Mouse (Mus musculus) right cerebral cortex, postnatal 36 days (tissue): Measurements from ENCODE around the gene Asap3.
A peak's percentile ranks its signal among the peaks of the same experiment; 100 is the strongest.

Experiments used
- DNase-seq, 2 experiments: peaks; one replicate each; pipeline ENCODE4 v3.0.0; 2022; ENCODE audit warnings: low spot score in 2 of 2, mixed read lengths in 1 of 2

The Asap3 gene

DNA sequence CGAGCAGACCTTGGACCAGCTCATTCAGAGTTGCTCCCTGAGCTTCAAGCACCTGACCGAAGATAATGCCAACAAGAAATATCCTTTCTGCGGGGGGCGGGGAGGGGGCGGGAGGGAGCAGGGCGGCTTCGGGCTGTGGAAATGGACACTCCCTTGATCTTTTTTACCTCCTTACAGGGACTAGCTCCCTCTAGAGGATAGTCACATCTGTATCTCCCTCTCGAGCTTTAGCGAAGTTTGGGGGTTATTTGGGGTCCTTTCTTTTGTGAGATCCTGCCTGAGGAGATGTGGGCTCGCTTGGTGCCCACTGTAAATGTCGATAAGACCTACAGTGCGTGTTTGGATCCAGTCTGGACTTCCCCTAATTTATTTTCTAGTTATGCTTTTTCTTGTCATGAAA lies 24.8 kb upstream of the Asap3 start:
- no peak for DNase-seq

DNA sequence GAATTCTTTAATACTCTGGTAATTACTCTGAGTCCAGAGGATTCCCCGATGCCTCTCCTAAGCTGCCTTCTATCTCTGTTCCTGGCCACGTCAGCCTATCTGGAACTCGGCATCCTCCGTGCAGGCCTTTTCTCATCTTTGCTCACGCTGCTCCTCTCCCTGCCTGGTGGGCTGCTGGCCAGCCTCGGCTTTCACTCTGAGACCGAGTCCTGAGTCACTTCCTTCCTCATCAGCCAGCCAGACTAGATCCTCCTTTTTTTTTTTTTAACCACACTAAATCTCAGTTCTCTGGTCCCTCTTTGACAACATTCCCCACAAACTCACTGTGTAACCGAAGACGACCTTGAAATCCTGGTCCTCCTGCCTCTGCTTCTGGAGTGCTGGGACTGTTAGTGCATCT lies 20.8 kb upstream of the Asap3 start:
- DNase-seq = peak in 1 of 2 experiments; percentile 23

DNA sequence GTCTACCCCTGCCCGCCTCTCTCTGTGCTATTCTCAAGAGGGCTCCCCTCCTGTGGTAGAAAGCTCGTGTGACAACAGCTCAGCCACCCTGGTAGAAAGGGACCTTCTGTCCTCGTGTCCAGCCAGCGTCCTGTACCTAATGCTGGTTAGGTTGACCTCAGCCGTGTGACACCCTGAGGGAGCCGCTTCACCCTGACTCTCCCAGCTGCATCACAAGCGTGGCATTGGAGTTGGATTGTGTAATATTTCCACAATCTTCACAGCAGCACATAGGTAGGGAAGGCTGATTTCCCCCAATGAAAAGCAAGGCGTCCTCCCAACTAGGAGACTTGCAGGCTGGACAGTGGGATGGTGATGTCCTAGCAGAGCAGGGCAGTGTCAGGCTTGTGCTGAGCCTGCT lies 19.9 kb upstream of the Asap3 start:
- no peak for DNase-seq

DNA sequence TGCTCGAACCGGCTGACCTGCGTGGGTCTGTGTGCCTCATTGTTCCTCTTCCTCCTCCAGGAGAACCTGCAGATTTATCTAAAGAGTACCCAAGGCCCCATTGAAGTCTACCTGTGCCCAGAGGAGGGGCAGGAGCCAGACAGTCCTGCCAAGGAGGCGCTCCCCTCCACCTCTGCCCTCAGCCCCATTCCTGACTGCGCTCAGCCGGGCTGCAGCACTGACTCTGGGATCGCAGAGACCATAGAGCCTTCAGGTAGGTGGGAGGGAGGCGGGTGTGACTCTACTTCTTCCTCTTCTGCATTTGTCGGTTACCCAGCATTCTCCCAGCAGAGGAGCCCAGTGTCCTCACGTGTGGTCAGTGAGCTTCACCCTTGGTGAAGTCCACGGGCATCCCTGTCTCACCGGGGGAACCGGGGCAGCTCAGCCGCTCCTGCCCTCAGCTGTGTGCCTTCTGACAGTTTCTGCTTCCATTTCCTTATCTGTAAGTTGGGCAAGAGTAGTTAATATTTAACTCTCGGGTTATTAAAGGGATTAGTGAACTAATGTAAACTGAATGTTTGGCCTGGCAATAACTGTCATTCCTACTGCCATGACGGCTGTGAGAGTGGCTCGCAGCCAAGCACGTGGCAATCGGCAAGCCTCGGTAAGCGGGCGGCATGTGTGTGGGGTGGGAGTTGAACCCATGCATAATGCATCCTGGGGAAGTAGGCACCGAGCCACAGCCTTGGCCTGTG lies 19.3 kb upstream of the Asap3 start:
- DNase-seq = no peak

DNA sequence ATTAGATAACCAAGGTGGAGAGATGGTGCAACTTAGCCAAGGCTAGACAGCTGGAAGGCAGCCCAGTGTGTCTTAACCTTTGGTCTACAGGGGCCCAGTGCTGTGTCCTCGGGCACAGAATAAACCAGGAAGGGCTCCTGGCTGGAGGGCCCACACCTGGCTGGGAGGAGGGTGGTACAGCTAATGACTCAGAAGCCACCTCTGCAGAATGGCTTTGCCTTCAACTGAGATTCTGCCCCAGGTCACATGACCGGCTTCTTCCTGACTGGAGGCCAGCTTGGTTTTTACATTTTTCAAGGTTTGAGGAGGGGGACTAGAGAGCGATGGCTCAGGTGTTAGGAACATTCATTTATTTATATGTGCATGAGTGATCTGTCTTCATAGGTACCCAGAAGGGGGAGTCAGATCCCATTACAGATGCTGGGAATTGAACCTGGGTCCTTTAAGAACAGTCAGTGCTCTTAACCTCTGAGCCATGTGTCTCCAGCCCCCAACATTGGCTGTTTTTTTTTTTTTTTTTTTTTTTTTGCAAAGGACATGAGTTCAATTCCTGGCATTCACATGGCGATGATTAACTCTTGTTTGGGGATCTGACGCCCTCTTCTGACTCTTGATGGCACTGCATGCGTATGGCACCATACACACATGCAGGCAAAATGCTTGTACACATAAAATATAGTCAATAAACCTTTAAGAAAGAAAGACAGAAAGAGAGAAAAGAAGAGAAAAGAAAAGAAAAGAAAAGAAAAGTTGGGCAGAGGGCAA lies 17.0 kb upstream of the Asap3 start:
- no peak for DNase-seq

DNA sequence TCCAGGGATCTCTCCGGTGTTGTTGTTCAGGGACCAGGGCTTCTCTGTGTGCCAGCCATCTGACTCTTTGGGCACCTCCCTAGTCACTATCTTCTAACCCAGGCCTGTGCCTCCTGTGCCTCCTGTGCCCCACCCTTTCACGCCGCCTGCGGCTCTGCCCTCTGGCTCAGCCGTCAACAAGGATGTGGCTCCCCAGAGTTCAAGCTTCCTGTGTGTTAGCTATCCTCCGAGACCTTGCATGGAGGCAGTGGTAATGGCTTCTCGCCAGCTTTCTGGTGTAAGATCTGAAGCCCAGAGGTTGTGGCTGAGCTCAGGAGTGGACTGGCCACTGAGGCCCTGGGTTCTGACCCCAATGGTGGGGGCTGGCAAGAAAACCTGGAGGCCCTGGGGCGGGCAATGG lies 16.3 kb upstream of the Asap3 start:
- no peak for DNase-seq

DNA sequence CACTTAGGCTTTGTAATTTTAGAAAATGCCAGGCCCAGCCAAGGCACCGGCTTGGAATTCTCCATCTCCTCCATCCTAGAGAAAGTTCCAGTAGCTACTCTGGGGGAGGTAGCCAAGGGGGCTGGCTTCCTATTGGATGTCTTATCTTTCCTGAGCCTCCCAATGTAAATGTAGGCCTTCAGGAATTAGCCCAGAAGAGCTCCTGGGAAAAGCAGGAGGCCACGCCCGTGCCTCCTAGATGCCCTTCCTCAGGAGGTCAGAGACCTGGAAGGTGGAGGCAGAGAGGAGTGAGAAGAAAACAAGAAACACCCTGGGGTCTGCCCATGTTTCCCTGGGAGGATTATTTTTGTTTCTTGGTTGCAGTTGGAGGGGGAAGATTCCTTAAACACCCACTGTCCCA lies 12.6 kb upstream of the Asap3 start:
- DNase-seq = no peak

DNA sequence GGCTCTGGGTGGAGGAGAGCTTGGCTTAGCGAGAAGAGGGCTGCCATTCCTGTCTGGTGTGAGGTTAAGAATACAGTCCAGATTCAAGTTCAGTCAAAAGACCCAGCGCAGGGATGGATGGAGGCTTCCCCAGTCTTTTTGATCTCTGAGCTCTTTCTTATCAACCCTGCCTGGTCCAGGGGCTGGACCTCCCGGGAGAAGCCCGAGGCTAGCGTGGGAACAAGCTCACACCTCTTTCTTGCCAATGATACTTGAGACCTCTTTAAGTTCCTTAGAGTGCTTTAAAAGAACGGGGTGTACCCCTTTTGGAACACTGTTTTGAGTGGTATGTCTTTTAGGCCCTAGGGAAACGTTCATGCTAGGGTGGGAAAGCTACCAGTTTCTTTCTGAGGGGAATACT lies 11.1 kb upstream of the Asap3 start:
- DNase-seq = no peak

DNA sequence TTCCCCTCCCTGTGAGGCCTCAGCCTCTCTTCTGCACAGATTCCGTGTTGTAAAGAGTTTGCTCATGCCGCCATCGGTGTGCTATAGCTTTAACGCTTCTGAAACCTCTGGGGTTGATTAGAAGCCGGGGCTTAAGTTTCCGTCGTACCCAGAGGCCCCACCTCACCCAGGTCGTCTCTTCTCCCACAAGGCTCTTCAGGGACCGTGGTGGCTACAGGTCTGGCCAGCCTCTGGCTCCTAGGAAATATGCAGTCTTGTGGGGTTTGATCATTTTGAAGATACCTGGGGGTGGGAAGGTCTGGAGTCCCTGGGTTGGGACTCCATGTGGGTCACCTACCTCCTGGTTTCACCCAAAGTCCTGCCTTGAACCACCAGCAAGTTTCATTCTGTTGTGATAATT lies 10.5 kb upstream of the Asap3 start:
- DNase-seq = no peak

DNA sequence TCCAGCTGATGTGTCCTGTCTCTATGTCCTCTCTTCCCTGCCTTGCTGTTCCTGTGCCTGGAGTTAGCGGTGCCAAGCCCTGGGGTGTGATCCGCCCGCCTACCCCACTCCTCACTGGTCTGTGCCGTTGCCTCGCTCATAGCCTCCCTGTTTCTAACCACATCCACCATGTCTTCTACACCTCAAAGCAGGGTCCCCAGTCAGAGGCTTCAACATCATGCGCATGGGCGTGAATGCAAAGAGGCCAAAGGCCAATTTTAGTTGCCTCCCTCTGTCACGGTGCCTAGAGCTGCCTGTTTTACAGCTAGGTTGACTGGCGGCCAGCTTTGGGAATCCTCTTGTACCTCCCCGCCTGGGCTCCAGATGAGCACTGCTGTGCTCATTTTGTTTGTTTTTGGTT lies 10.0 kb upstream of the Asap3 start:
- DNase-seq = no peak

DNA sequence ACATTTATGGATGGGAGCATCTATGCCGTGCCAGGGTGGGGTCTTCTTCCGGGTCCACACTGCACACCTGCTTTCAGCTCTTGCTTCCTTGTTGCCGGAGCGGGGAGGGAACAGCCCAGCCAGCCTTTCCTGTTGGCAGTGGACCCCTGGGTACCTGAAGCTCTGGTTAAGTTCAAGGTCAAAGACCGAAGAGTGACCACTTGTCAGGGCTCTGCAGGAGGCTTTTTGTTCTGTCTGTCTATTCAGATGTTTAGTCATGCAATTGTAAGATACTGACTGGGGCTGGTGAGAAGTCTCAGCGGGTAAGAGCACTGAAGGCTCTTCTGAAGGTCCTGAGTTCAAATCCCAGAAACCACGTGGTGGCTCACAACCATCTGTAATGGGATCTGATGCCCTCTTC lies 7.3 kb upstream of the Asap3 start:
- no peak for DNase-seq

DNA sequence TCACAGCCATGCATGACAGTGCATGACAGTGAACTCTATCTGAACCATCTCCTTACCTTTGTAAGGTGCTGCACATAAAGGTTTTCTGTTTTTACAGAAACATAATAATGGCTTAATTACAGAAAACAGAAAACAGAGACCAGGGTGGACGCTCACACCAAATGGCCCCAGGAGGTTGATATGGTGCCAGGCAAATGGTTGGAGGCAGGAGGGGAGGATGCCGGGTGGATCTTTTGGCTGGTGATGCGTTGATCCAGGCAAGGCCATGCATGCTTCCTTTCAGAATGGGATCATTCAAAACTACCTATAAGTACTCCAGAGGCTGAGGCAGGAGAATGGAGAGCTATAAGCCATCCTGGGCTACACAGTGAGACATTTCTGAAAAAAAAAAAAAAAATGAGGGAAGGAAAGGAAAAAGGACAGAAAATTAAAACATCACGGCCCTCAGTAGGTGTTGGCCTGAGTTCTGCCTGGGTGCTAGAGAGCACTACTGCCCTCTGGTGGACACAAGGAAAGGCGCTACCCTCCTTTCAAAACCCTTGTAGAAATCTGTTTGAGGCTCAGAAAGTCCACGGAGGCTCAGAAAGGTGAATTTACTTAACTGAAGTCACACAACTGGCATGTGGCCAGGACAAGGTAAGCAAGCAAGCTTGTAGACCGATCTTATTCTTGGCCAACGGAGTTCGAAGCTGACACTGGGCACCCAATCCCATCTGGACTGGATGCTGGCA lies 6.4 kb upstream of the Asap3 start:
- DNase-seq = no peak

DNA sequence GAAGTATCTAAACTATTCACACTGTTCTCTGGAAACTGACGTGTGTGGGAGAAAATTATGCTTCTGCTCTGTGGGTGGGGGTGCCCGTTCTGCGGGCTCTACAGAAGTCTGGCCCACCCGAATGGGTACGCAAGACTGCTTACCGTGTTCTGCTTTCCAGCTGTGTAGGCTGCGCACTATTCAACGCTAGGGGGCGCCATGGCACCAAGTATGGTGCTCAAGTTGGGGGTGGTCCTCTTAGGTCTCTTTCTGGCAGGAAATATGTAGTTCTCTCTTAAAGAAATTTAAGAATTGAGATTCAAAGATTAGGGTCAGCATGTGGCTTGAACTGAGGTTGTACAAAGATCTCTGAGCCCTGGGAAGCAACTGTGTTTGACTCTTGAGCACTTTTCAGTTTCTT lies 3.7 kb upstream of the Asap3 start:
- no peak for DNase-seq

DNA sequence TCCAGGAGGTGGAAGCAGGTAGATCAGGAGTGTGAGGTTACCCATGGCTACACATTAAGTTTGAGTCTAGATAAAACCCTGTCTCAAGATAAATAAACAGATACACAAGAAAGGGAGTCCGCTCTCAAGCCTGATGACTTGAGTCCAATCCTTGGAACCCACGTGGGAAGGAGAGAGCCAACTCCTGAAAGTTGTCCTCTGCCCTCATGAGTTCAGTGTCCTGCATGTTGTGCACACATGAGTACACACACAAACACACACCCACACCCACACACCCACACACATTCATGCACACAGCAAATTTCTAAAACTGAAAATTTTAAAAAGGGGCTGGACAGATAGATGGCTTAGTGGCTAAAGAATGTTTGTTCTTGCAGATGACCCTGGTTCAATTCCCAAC lies 1.4 kb upstream of the Asap3 start:
- DNase-seq = no peak

DNA sequence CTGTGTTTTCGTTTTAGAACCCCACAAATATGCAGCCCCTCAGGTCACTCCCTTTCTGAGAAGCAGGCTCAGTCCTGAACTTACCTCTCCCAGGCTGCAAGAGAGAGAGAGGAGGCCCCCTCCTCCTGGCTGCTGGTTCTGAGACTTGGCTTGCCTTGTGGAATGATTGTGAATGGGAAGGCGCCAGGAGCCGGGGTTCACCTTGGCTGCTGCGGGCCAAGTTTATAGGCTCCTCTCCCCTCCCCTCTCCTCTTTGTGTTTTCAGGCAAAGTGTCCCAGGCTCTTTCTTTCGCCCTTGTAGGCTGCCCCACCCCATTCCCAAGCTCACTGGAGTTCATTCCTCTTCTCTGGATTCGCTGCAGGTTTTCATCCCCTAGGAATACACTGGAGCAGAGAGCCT lies 778 bp downstream of the Asap3 start:
- no peak for DNase-seq

DNA sequence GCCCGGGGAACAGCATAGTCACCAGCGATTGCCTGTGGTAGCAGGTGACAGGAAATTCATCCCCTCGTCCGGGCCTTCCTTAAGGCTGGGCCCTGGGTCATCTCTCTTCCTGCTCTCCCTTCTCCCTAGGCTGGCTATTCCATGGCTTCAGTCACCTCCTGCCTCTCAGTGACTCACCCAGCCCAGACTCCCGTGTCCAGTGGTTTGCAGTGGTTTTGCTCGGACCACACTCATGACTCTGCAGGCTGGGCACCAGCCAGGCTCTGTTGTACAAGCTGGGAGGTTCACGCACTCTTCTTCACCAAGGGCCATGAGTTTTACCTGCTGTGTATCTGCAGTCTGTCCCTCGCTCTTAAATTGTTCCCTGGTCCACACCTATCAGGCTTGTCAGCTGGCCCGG lies 4.8 kb downstream of the Asap3 start:
- no peak for DNase-seq

DNA sequence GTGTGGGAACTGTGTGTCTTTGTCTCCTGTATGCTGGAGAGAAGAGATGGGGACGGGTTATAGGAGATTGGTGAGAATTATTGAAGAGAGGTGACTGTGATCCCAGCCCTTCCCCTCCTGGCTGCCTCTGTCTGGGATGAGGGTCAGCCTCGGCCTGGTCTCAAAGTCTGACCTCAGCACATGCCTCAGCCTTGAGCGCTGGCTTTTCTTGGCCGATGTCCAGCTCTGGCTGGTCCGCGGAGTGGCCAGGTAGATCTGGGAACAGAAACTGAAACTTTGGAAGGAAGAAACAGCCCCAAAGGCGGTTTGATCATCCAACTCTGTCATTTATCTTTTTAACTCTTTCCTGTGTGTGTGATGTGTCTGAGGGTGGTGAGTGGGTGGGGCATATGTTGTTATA lies 7.5 kb downstream of the Asap3 start:
- no peak for DNase-seq

DNA sequence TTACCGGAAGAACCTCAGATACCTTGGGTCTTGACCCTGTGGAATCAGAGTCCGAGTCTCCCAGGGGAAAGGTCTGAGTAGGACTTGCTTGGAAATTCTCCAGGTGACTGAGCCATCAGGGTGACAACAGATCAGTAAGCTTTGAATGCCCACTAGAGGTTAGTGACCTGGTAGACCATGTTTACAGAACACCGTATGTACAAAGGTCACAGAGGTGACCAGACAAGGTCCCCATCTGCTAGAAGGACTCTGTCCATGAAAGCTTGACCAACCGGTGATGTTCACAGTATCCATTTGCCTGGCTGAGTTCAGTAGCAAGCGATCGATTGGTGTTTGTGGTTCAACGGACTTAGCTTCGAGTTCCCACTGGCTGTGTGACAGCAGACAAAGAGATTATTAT lies 8.7 kb downstream of the Asap3 start:
- DNase-seq = no peak

DNA sequence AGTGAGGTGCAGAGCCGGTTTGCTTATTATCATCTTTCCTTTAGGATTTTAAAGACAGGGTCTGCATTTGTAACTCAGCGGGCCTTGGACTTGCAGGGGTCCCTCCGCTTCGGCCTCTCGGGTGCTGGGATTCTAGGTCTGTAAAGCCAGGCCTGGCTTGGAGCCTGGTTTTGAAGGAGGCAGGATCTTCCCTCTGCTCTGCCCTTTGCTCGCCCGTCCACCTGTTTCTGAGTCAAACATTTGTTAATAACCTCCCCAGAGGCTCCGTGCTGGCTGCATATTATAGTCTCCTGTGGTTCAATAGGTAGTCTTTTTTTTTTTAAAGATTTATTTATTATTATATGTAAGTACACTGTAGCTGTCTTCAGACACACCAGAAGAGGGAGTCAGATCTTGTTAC lies 9.4 kb downstream of the Asap3 start:
- DNase-seq = no peak

DNA sequence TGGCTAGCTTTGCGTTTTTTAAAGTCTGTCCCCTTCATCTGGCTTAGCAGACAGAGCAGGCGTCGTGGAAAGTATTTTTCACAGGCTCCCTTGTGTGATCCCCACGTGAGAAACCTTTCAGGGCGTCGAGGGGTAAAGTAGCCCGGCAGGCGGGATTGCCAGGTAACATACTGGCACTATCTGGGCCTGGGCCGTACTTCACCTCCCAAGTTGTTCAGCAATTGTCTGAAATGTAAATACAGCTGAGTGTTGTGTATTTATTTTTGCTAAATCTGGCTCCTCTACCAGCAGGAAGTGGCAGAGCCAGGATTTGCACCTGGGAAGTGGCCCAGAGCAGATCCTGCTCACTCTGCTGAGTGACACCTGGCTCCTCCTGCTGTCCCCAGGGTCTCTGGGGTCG lies 10.9 kb downstream of the Asap3 start:
- no peak for DNase-seq

DNA sequence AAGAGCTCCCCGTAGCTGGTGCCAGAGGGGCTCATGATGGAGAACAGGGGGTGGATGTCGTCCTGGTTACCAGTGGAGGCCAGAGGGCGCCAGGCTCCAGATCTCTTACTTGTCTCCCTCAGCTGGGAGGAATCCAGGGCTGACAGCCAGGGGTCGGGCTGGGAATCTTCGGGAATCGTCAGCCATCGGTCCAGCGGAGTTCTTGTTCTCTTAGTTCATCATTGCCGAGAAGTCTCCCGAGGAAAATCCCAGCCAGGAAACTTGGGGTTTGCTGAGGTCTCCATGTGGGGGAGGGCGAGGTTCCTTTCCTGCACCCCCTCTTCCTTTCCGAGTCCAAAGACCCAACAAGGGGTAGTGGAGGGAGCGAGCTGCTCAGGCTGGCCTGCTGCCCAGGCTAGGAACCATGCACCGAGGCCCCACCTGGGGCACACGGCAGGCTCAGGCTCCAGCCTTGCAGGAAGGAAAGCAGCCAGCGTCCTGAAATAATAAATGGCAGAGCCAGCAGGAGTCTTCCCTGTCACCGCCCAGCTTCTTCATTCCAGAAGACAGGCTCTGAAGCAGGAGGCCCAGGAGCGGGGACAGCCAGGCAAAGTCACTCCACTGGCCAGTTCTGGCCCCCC lies 12.5 kb downstream of the Asap3 start:
- DNase-seq = no peak

DNA sequence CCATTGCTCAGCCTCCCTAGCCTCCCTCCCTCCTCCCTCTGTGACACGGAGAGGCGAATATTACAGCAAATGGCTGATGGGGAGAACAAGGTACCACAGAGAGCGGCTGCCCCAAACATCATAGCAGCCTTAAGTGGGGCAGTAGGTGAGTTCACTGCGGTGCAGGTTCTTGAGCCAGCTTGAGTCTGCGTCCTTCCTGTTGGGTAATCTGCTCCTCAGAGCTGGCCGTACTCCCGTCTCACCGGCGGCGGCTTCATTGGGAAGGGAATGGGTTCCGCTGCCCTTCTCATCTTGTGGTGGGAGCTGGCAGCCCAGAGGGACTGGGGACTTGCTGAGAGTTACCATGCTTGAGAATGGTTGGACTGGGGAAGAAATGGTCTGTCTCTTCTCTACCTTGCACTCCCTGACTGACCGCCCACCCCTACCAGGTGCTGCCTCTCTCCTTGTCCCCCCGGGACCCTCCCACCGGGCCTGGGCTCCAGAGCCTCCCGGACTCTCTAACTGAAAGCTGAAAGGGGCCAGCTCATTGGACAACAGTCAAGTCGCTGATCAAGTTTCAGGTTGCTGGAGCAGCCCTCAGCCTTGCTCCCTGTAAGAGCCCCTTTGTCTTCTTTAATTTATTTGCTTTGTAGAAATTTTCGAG lies 14.1 kb downstream of the Asap3 start:
- DNase-seq = no peak
